Mouse (Mus musculus) forebrain, embryonic 12.5 days (tissue): ENCODE measurements around the gene Arl4d. TPM values are rescaled to one million over a fixed set of nuclear protein-coding genes. Genes with fewer than 3 reads are reported as not detected.

Experiments
- ATAC-seq: fragments of 200-750 bp; cut with Nextera tagmentation; 2 replicates; pipeline ENCODE4 v1.8.0; 2017; ENCODE audit warnings: moderate TSS enrichment; ENCODE audit not compliant: low FRiP score
- H3K27ac ChIP-seq: fragments of 300-500 bp; sonication (generic); 2 replicates; pipeline ENCODE4 v1.5.1; 2016; ENCODE audit warnings: mild to moderate bottlenecking
- H3K27me3 ChIP-seq: fragments of 300-500 bp; sonication (generic); 2 replicates; pipeline ENCODE4 v1.6.1; 2016; ENCODE audit warnings: mild to moderate bottlenecking
- H3K36me3 ChIP-seq: fragments of 300-500 bp; sonication (generic); replicated peaks from 2 replicates; pipeline ENCODE4 v1.6.1; 2016; ENCODE audit warnings: mild to moderate bottlenecking
- H3K4me1 ChIP-seq: fragments of 300-500 bp; sonication (generic); 2 replicates; pipeline ENCODE4 v1.6.1; 2016
- H3K4me2 ChIP-seq: fragments of 300-500 bp; sonication (generic); 2 replicates; pipeline ENCODE4 v1.6.1; 2016; ENCODE audit warnings: mild to moderate bottlenecking, moderate library complexity
- H3K4me3 ChIP-seq: fragments of 300-500 bp; sonication (generic); replicated peaks from 2 replicates; pipeline ENCODE4 v1.5.1; 2016; ENCODE audit warnings: mild to moderate bottlenecking
- H3K9ac ChIP-seq: fragments of 300-500 bp; sonication (generic); 2 replicates; pipeline ENCODE4 v1.6.1; 2016; ENCODE audit warnings: mild to moderate bottlenecking
- H3K9me3 ChIP-seq: fragments of 300-500 bp; sonication (generic); 2 replicates; pipeline ENCODE4 v1.6.1; 2016
- WGBS: fragments of 180-500 bp; shearing (Covaris S2); methylation state at CpG from one replicate; pipeline ENCODE4 v1.1.7; 2016; 5-methylcytosine and 5-hydroxymethylcytosine counted together
- polyA plus RNA-seq: library from polyadenylated mRNA; unstranded; fragments of >200 nt; fragmentation: Nextera tagmentation; extraction: Ambion mirVana; gene quantifications from 2 replicates; pipeline ENCODE4 v1.2.1, GENCODE M21; 2016

Arl4d gene
- polyA plus RNA-seq, 1 experiment from 2014 or later = 16.2 TPM

DNA sequence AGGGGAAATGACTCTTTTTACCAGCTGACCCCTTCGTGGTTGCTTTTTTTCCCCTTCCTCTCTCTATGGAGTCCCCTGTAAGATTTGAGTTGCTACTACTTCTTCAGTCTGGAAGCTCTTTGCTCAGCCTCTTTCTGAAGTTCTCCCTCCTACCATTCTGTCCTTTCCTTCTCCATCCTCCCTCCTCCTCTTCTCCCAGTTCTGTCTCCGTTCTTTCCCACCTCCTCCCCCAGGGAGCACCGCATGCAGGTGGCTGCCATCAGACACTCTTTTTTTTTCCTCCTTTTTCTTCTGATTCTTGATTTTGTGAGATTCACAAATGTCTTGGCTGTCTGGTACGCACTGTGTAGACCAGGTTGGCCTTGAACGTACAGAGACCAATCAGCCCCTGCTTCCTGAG lies 25.0 kb downstream of the Arl4d start:
- Histone ChIP-seq H3K9ac (no peak overlapping the region), H3K4me1 (peaks cover 11% of the 10 kb centered on the region), H3K4me2 (no peak overlapping the region), H3K27me3 (no peaks in the 10 kb centered on the region), H3K36me3 (no peaks in the 10 kb centered on the region), H3K4me3 (no peak overlapping the region), H3K9me3 (no peaks in the 10 kb centered on the region), H3K27ac (peak overlapping the region; percentile 62; the same call in 1 of the 2 replicates)
- no peak for ATAC-seq
- WGBS = 76% methylated on average over 5 of the region's 5 CpGs

GRCm38 (mm10) chr11:101695906-101696661 lies 30.7 kb downstream of the Arl4d start:
- peak; percentile 92 for ATAC-seq
- peak overlapping the region; percentile 95 for H3K27ac ChIP-seq
- H3K9me3 ChIP-seq = no peaks in the 10 kb centered on the region
- no peaks in the 10 kb centered on the region for H3K36me3 ChIP-seq
- H3K4me1 ChIP-seq = peaks cover 31% of the 10 kb centered on the region
- H3K27me3 ChIP-seq = no peaks in the 10 kb centered on the region
- peak overlapping the region; percentile 57 for H3K9ac ChIP-seq
- H3K4me2 ChIP-seq = peak overlapping the region; percentile 53
- WGBS = 1% methylated on average over 20 of the region's 20 CpGs
- peak overlapping the region; percentile 20 for H3K4me3 ChIP-seq

DNA sequence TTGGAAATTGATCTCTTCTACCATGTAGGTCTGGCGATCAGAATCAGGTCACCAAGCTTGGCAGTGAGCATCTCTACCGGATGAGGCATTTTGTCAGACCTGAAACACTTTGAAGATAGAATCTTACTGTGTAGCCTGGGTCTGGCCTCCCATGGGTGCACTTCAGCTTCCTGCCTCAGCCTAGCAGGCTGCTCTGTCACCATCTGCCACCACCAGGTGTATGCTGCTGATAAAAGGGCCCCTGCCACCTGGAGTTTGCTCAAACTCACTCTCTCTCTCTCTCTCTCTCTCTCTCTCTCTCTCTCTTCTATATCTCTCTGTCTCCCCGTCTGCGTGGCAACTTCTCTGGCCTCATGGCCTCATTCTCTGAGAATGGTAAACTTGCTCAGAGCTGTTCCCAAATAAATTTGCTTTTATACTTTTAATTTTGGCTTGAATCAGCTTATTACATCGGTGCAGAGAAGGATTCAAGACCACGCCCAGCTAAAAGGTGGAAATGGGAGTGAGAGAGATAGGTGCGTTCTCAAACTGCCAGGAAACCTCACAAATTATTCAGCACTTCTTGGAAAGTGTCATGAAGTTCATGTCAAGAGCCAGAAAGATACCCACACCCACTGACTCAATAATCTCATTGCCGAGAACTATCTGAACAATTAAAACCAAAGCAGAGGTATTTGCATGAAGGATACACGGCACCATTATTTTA lies 32.0 kb downstream of the Arl4d start:
- no peak overlapping the region for H3K4me2 ChIP-seq
- no peak overlapping the region for H3K4me3 ChIP-seq
- peaks cover 31% of the 10 kb centered on the region for H3K4me1 ChIP-seq
- H3K9ac ChIP-seq = peak overlapping the region; percentile 12; the same call in 1 of the 2 replicates
- H3K27me3 ChIP-seq = no peaks in the 10 kb centered on the region
- ATAC-seq = no peak
- H3K36me3 ChIP-seq = no peaks in the 10 kb centered on the region
- H3K9me3 ChIP-seq = no peaks in the 10 kb centered on the region
- peak overlapping the region; percentile 95 for H3K27ac ChIP-seq
- 93% methylated on average over 9 of the region's 9 CpGs for WGBS

DNA sequence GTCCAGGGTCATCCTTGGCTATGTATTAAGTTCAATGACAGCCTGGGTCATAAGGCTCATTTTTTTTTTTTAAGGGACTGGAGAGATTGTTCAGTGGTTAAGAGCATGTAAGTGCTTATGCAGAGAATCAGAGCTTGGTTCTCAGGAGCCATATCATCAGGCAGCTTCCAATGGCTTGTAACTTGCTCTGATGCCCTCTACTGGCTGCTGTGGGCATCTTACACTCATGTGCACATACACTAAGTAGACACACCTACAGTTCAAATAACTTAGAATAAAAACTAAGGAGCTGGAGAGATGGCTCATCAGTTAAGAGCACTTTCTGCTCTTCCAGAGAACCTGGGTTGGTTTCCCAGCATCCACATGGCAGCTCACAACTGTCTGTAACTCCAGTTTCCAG lies 32.8 kb downstream of the Arl4d start:
- no peak for ATAC-seq
- no peak overlapping the region for H3K4me2 ChIP-seq
- no peaks in the 10 kb centered on the region for H3K36me3 ChIP-seq
- H3K9ac ChIP-seq = no peak overlapping the region
- no peak overlapping the region for H3K4me3 ChIP-seq
- H3K27ac ChIP-seq = peak overlapping the region; percentile 95; the same call in 1 of the 2 replicates
- no peaks in the 10 kb centered on the region for H3K27me3 ChIP-seq
- no peaks in the 10 kb centered on the region for H3K9me3 ChIP-seq
- peaks cover 31% of the 10 kb centered on the region for H3K4me1 ChIP-seq

DNA sequence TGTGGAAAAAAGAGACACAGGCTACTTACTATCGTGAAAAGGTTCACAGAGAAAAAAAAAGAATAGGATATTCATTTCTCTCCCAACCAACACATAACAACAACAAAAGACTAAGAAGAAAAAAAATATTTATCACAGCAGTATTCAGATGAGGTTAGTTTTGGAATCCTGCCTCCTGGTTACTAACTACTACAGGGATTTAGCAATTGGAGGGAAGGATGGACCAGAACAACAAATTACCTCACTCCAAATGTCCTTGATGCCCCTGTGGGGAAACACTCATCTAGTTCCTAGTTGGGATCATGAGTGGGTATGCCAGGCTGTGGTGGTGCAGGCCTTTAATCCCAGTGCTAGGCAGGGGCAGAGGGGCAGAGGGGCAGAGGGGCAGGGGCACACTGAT lies 34.2 kb downstream of the Arl4d start:
- Histone ChIP-seq H3K27ac (no peak overlapping the region), H3K36me3 (no peaks in the 10 kb centered on the region), H3K4me2 (no peak overlapping the region), H3K4me1 (peaks cover 34% of the 10 kb centered on the region), H3K27me3 (no peaks in the 10 kb centered on the region), H3K9me3 (no peaks in the 10 kb centered on the region), H3K4me3 (no peak overlapping the region), H3K9ac (no peak overlapping the region)
- ATAC-seq = no peak
- WGBS = 100% methylated on average over 1 of the region's 1 CpGs

GRCm38 (mm10) chr11:101699991-101700390 lies 34.6 kb downstream of the Arl4d start:
- ATAC-seq = no peak
- Histone ChIP-seq H3K36me3 (no peaks in the 10 kb centered on the region), H3K4me2 (no peak overlapping the region), H3K4me3 (no peak overlapping the region), H3K9me3 (no peaks in the 10 kb centered on the region), H3K4me1 (peaks cover 34% of the 10 kb centered on the region), H3K27me3 (no peaks in the 10 kb centered on the region), H3K27ac (no peak overlapping the region), H3K9ac (no peak overlapping the region)
- 77% methylated on average over 7 of the region's 7 CpGs for WGBS

- H3K9me3 ChIP-seq = no peaks in the 10 kb centered on the region
- no peak for ATAC-seq
These were observed 35.1 kb downstream of the Arl4d start for GRCm38 (mm10) chr11:101700446-101700845.

GRCm38 (mm10) chr11:101704081-101704480 lies 38.7 kb downstream of the Arl4d start:
- no peak for ATAC-seq
- H3K9me3 ChIP-seq = no peaks in the 10 kb centered on the region
- H3K27me3 ChIP-seq = no peaks in the 10 kb centered on the region
- no peak overlapping the region for H3K9ac ChIP-seq
- no peak overlapping the region for H3K4me3 ChIP-seq
- 67% methylated on average over 5 of the region's 5 CpGs for WGBS
- H3K4me1 ChIP-seq = peaks cover 11% of the 10 kb centered on the region
- peak overlapping the region; percentile 42; the same call in 1 of the 2 replicates for H3K27ac ChIP-seq
- no peak overlapping the region for H3K4me2 ChIP-seq
- no peaks in the 10 kb centered on the region for H3K36me3 ChIP-seq

More at GRCm38 (mm10) chr11:101700446-101700845, 35.1 kb downstream of the Arl4d start:
- Histone ChIP-seq H3K4me3 (no peak overlapping the region), H3K27me3 (no peaks in the 10 kb centered on the region), H3K27ac (no peak overlapping the region), H3K4me1 (peaks cover 29% of the 10 kb centered on the region), H3K4me2 (no peak overlapping the region), H3K9ac (no peak overlapping the region), H3K36me3 (no peaks in the 10 kb centered on the region)
- 68% methylated on average over 12 of the region's 12 CpGs for WGBS

DNA sequence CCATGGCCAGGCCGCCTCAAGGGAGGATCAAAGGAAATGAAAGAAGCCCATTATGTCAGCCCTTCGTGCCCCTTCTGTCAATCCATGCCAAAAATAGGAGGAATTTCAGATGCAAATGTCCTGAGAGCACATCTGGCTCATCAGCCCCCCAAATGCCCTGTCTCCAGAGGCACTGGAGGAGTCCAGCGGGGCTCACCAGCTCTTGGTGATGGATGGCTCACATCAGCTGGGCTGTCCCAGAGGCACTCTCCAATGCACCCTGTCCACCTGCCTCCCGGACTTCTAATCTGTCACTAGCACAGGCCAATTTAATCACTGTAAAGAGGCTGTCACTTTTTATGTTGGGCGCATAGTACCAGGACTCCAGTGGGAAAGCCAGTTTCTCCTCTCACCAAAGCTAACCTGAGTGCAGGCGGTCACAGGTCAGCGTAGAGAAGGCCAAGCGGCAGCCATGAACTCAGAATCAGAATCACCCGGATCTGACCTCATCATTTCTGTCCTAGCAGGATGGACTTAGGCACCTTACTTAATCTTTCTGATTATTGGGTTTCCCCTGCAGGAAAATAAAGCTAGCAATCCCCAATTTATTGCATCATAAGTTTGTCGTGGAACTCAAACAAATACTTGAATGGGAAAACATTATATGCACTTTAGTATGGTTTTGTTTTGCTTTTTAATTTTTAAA lies 41.6 kb downstream of the Arl4d start:
- no peak overlapping the region for H3K4me3 ChIP-seq
- H3K36me3 ChIP-seq = no peaks in the 10 kb centered on the region
- H3K9me3 ChIP-seq = no peaks in the 10 kb centered on the region
- H3K9ac ChIP-seq = no peak overlapping the region
- ATAC-seq = no peak
- peaks cover 4% of the 10 kb centered on the region for H3K4me1 ChIP-seq
- H3K27me3 ChIP-seq = no peaks in the 10 kb centered on the region
- no peak overlapping the region for H3K27ac ChIP-seq
- H3K4me2 ChIP-seq = no peak overlapping the region
- 83% methylated on average over 10 of the region's 10 CpGs for WGBS

DNA sequence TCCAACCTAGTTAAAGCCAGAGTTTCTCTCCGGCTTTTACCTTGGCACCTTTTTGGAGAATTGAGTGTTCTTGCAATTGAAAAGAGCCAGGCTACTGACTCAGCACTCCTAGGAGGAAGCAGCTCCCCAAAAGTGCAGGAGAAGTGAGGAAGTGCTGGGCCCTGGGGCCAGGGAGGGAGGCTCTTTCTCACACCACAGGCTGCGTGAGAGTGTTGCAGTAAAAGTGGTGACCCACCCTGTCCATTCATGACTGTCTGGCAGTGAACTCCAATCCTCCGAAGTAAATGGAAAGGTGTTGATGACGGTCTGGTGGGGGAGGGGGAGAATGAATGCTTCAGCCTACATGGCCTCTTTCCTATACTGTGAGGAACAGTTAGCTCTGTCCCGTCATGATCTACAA lies 43.1 kb downstream of the Arl4d start:
- no peak for ATAC-seq
- WGBS = 70% methylated on average over 5 of the region's 5 CpGs

DNA sequence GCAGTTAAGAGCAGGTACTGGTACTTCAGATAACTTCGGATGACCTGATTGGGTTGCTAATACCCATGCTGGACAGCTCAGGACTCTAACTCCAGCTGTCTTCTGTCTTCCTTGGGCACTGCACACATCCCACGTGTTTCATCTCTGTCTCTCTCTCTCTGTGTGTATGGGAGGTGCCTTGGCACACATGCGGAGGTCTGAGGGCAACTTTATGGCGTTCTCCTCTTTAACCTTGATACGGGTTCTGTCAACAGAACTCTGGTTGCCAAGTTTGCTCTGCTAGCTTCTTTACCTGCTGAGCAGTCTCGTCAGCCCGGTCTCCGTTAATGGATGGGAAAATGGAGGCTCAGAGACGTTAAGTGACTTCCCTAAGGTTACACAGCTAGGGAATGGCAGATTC lies 47.5 kb downstream of the Arl4d start:
- H3K4me1 ChIP-seq = no peaks in the 10 kb centered on the region; the same call in 1 of the 2 replicates
- H3K9me3 ChIP-seq = no peaks in the 10 kb centered on the region
- no peak overlapping the region for H3K27ac ChIP-seq
- H3K9ac ChIP-seq = no peak overlapping the region
- WGBS = 87% methylated on average over 9 of the region's 9 CpGs
- no peak overlapping the region for H3K4me3 ChIP-seq
- H3K4me2 ChIP-seq = no peak overlapping the region
- H3K27me3 ChIP-seq = no peaks in the 10 kb centered on the region
- H3K36me3 ChIP-seq = no peaks in the 10 kb centered on the region
- no peak for ATAC-seq

More for the DNA sequence above, 43.1 kb downstream of the Arl4d start:
- Histone ChIP-seq H3K36me3 (no peaks in the 10 kb centered on the region), H3K27me3 (no peaks in the 10 kb centered on the region), H3K4me1 (peaks cover 4% of the 10 kb centered on the region), H3K4me3 (no peak overlapping the region), H3K9ac (no peak overlapping the region), H3K27ac (no peak overlapping the region), H3K4me2 (no peak overlapping the region), H3K9me3 (no peaks in the 10 kb centered on the region)

DNA sequence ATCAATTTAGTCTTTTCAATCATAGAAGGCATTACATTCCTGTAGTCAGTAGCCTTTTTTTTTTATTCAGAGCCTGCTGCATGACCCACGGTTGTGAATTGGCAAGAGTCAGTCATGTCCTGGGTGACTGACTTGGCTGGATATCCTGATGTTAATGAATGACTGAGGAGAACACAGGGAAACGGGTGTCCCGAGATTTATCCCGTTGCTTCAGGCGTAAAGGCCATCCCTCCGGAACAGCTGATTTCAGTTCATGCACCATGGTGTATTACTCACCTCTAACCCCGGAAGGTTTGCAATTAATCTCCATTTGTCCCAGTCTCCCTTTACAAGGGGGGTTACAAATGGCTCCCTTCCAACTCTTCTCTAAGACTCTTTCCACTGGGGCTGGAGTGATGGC lies 48.7 kb downstream of the Arl4d start:
- Histone ChIP-seq H3K9me3 (no peaks in the 10 kb centered on the region), H3K4me2 (no peak overlapping the region), H3K9ac (no peak overlapping the region), H3K4me3 (no peak overlapping the region), H3K27me3 (no peaks in the 10 kb centered on the region), H3K27ac (no peak overlapping the region), H3K4me1 (no peaks in the 10 kb centered on the region; the same call in 1 of the 2 replicates), H3K36me3 (no peaks in the 10 kb centered on the region)
- WGBS = 82% methylated on average over 7 of the region's 7 CpGs
- ATAC-seq = no peak
